Mouse (Mus musculus): ENCODE results near the gene Lhx8.

Gene Lhx8

DNA sequence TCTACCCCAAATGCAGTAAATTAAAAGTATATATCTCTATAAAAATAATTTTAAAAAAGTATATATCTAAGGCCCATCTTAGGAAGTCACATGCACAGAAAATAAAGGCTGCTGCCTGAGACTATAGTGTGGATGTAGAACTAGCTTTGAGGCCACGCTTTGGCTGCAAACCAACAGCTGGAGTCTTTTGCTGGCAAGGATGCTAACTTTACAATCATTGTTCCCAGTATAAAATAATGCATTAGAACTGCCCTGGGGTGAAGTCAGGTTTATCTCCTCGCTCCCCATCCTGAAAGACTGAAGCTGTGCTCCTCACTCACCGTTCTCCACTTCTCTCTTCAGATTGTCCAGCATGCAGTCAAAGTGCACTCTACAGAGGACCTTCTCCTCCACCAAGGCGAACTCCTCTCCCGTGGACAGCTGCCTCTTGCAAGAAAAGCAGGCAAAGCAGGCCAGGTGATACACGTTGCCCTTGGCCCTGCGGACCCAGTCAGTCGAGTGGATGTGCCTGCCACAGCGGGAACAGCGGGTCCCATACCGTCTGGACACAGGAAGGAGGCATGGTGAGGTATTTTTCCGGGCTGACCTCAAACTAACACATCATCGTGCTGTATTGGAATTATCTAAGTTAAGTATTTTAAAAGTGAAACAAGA, 8.4 kb downstream of the Lhx8 start:
- WGBS, result 75% methylated on average over 13 of the region's 13 CpGs

DNA sequence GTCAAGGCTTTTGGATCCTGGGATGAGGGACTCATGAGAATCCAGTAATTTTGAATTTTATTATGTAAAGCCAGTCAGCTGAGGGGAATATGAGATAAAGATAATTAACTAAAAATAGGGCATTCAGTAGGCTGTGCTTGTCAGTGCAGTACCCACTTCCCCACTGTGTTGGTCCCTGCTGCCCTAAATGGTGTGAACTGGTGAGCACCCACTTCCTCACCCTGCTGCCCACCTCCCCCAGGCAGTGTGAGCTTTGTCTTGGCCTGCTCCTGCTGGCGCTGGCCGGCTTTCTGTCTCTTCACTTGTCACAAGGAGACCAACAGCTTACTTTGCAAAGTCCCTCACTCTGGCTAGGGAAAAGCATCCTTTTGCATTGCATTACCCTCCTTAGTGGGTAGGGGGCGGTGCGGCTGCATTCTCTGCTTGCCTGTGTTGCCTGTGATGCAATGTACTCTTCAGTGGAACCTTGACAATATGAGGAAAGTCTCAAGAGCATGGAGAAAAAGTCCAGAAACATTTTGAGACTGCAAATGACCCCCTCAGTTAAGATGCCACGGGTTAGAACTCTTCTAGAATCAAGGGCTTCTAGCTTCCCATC, 12.7 kb downstream of the Lhx8 start:
- WGBS, result 31% methylated on average over 5 of the region's 5 CpGs

DNA sequence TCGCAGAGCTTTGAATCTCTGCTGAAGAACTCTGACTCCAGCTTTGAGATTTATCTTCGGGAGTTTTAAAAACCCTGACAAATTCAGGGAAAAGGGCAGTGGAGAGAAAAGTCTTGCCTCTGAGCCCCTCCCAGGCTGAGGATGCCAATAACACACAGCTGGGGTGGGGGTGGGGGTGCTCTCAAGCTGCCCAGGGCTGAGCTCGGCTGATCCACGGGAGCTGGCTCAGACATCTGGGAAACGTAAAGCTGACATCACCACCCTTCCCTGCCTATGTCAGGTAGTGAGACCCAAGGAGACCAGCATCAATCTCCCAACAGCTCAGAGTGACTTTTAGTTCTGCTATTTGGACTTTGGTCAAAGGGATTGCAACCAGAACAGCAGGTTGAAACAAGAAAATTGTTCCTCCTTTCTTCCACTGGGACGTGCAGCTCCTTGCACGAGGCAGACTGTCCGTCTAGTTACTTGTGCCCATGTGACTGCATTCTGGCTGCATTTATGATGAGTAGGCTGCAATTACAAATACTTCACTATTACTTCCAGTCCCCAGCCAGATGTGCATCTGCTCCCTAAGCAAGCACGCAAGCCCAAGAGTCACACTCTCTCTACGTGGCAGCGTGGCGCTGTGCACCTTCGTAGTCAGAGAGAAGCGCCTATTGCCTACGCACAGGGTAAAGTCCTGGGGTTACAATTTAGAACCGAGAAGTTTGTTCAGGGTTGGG, 25.1 kb downstream of the Lhx8 start:
- WGBS, result 66% methylated on average over 16 of the region's 16 CpGs

DNA sequence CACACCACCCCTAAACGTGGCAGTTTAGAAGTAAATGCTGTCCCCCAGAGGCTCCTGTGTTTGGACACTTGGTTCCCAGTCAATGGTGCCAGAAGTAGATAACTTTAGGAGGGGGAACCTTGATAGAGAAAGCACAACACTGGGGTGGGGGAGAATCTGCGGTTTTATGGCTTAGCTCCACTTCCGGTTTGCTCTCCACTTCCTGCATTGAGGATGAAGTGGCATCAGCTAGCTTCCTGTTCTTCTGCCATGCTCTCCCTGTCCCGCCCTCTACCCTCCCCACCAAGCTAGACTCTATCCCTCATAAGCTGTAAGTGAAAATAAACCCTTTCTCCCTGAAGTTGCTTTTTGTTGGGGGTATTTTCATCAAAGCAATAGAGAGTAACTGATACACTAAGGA, 29.4 kb downstream of the Lhx8 start:
- 83% methylated on average over 4 of the region's 4 CpGs for WGBS

DNA sequence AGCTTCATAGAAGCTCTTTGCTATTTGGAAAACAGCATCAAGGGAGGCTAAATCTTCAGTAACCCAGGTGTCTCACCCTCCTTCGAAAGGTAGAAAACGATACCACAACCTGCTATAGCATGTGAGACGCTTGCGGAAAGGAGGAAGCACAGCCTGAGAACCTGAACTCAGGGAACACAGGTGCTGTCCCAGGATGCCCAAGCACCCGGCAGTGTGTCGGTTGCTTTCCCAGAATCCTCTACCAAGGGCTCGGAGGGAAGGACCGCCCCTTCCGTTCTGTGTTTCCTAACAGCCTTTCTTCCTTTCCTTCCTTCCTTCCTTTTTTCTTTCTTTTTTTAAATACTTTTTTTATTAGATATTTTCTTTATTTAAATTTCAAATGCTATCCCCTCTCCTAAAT, 30.5 kb downstream of the Lhx8 start:
- 92% methylated on average over 9 of the region's 9 CpGs for WGBS

DNA sequence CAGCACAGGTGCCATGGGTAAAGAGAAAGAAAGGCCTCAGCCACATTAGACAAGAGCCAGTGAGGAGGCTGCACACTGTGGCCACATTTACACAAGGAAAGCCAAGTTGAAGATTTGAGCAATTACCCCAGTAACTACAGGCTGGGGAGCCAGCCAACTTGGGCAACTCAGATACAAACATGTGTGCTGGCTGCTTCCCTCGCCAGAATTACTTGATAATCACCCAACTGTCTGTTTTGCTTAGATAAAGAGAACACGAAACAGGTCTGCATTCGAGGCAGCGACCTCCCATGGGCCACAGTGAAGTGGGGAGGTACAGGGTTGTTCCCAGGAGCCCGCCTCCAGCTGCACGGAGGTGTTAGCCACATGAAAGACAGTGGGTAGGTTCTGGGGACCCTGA, 33.0 kb downstream of the Lhx8 start:
- WGBS, result 45% methylated on average over 6 of the region's 6 CpGs

DNA sequence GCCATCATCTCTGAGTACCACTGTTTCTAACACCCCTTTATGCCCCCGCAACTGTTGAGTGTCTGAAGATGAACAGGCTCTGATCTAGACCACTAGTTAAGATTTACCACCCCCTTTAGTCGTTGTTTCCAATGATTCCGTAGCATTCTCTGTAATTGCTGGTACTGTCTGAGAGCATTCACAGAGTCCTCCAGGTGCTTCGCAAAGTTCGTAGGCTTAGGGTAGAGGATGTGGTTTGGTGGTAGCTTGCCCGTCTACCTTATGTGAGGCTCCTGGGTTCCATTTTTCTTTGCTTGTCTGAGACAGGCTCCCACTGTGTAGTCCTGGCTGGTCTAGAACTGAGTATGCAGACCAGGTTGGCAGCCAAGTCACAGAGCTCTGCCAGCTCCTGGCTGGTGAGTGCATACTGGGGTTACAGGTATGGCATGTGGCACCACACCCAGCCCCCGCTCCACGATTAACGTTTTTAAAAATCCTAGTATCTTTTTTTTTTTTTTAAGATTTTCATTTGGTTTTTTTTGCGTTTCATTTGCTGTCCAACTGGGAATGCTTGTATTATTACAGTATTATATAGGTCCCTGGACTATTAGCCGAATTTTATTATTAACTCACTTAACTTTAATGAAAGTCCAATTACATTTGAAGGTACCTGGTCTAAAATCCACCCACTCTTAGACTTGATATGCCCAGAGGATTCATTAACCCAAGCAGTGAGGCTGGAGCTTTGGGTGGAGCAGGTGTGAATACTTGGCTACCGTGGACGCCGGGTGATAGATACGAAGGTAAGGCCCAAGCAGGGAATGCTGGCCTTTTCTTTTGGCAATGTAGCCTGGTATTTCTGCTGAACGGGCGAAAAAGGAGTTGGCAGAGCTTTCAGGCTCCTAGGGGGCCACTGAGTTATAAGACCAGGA, 35.3 kb downstream of the Lhx8 start:
- WGBS, result 92% methylated on average over 17 of the region's 17 CpGs

DNA sequence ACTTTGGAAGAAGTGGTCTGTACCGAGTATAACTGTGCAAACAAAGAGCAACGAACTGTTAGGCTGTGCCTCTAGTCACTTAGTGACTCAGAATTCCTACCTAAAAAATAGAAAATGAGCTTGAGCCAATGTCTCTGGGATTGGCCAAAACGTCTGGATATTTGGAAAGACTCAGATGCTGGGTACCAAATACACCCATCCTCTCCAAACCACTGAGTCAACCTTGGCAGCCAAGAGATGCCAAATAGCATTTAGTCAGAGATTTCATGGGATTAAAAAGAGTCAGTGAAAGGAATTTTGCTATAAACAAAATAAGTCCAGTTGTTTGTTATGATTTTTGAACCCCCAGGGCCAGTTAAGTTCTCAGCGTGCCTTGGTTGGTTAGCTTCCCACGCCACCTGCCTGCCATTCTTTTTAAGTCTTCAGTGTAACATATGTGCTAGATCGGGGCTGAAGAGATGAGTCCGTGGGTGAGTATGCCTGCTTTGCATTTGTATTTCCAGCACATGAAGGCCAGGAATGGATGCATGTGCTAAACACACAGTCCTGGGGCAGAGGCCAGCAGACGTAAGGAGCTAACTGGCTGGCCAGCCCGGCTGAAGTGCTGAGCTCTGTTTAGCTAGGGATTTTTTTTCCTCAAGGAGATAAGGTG, 36.5 kb downstream of the Lhx8 start:
- 44% methylated on average over 9 of the region's 9 CpGs for WGBS

DNA sequence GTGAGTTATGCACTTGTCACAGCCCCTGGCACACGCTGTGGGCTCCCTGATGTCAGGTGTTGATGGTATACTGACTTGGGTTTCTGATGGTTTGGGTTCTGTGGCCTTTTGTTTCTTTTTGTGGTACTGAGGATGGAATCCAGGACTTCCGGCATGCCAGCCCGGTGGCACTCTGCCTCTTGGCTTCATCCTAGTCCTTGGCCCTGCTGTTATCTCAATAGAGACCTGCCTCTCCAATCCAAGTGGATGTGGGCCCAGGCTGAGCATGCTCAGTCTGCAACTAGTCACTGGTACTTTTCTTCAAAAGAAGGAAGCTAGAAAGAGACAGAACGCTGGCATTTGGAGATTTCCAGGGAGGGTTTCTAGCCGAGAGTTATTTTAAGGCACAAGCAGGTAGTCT, 38.3 kb downstream of the Lhx8 start:
- WGBS, result 55% methylated on average over 5 of the region's 5 CpGs

DNA sequence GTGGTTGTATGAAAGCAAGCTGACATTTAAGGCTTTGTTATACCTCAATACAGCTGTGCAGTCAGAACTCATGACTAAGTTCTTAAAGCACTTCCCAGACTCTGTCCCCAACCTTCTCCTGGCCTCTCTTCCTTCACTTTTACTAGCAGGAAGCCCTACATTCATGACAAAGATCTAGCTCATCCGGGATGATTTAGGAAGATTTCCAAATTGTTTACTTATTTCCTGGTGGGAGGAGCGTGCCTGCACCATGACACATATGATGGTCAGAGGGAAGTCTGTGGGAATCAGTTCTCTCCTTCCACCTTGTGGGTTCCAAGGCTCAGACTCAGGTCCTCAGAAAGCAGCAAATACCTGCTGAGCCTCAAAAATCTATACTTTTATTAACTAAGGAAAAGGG, 40.1 kb downstream of the Lhx8 start:
- 72% methylated on average over 2 of the region's 2 CpGs for WGBS

DNA sequence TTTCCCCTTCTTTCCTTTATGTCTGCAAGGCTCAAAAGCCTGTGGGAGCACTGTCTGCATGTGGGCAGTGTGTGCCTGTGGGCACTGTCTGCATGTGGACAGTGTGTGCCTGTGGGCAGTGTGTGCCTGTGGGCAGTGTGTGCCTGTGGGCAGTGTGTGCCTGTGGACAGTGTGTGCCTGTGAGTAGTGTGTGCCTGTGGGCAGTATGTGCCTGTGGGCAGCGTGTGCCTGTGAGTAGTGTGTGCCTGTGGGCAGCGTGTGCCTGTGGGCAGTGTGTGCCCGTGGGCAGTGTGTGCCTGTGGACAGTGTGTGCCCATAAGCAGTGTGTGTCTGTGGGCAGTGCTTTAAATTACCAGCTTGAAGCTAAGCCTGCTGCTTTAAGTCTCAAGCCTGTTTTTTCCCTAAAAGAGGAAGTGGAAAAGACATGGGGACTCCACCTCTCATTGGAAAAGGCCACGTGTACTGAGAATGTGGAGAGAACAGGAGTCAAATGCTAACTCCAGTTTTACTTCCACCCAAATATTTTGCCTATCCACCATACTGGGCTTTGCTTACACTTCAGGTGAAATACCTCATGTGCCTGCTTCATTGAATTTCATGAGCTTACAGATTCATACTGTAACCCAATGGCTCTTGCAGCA, 41.9 kb downstream of the Lhx8 start:
- WGBS, result 55% methylated on average over 4 of the region's 4 CpGs

DNA sequence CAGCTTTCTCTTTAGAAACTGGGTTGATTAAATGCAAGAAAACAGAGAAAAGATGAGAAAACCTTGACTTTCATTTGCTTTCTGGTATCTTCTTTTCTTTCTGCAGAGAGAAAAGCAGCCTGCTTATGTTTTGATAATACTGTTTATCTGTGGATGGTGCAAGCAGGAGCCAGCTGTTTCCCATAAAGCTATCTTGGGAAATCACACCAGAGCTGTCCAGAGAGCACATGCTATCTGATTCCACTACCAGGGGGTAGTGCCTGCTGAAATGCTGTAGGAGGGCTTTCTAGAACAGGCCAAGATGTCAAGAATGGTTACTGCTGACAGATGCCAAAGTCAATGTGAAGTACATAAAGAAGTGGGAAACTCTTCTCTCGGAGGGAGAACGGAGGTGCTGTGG, 43.2 kb downstream of the Lhx8 start:
- WGBS, result 95% methylated on average over 2 of the region's 2 CpGs

DNA sequence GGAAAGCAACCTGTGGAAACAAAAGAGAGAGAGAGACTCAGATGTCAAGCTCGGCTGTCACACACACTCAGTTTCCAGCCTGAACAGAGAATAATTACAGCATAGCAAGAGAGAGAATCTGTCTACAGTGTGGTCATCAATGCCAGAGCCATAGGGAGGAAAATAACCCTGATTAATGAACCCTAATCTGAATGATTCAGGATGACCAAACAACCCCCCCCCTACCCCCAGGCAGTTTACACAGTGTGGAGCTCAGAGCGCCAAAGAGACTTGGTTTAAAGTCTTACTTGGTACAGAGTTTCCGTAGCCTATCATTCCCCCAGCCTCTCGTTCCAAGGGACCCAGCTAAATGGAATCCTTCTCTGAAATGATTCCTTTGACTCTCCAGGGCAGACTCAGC, 45.1 kb downstream of the Lhx8 start:
- 71% methylated on average over 4 of the region's 4 CpGs for WGBS

DNA sequence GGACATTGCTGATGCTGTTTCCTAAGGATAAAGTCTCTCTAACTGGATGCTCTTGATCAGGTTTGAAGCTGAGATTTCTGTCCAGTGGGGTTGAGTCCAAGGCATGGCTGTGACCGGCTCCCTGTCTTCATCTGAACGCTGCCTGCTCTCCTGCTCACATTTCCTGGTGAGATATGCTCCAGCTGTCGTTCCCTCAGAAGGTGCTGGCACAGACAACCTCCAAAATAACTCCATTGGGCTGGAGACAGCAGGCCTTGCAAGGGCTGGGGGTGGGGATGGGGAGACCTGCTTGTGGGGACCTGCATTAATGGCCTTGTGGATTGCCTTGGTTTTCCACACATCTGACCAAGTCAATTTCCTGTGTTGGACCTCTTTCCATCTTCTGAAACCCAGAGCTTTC, 46.2 kb downstream of the Lhx8 start:
- 62% methylated on average over 3 of the region's 3 CpGs for WGBS

DNA sequence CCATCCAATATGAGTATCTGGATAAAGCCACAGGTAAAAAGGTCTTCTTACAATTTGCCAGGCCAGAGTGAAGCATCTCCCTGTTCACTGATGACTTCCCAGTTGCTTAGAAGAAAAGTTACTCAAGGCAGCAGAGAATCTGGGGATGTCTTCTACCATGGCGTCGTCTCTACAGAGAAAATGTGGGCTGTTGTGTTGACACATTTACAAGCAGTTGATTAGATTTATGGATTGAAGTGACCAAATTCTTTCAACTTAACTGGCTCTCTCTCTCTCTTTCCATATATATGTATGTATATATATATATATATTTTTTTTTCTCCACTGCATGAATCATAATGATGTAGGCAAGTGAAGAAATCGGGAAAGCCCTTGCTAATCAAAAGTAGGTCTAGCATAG, 55.8 kb downstream of the Lhx8 start:
- 83% methylated on average over 3 of the region's 3 CpGs for WGBS

DNA sequence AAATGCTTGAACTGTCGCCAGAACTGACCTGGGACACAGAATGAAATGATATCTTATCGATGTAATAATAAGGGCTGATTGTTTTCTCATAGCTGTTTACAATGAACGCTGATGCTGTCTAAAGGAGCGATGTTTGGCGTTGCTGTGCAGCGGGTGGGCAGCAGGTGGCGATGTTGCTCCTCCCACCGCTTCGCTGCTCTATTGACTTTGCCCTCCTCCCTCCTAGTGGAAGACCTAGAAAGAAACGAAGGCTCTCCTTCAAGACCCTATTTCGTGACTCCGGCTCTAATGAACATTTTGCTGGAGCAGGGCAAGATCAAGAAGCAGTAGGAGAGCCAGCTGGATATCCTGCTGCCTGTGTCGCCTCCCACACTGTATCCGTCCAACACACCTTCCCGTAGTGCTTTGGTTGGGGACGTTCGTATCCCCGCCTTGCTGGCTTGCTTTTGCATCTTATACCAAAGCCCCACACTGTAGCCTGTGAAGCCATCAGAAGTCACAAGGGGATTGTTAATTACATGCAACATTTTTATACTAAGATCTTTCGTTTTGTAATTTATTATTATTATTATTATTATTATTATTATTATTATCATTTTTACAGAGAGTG, 60.6 kb downstream of the Lhx8 start:
- WGBS, result 8% methylated on average over 19 of the region's 19 CpGs

DNA sequence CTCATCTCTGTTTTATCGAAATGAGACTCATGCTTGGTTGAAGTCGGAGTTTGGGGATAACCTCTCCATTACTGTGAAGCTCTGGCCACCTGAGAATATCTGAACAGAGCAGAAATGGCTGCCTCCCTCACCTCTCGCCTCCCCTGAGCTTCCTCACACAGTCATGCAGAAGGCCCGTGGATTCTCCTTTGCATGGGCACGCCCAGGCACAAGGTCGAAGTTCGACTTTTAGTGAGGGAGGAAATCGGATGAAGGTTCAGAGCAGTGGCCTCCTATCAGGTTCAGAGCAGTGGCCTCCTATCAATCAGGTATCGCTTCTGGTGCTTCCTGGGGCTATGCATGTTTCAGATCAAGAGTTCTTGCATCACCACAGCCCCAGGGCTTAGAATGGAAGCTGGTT, 62.1 kb downstream of the Lhx8 start:
- WGBS, result 85% methylated on average over 9 of the region's 9 CpGs

Data from cerebral cortex, adult 2 months (tissue).